Mouse (Mus musculus): ENCODE data around the gene Park7. TPM values are rescaled to one million over a fixed set of nuclear protein-coding genes. Genes with fewer than 3 reads are reported as not detected.

Park7 gene
- total and polyA plus RNA-seq, 2 experiments from 2014 or later = 197 to 439 TPM

DNA sequence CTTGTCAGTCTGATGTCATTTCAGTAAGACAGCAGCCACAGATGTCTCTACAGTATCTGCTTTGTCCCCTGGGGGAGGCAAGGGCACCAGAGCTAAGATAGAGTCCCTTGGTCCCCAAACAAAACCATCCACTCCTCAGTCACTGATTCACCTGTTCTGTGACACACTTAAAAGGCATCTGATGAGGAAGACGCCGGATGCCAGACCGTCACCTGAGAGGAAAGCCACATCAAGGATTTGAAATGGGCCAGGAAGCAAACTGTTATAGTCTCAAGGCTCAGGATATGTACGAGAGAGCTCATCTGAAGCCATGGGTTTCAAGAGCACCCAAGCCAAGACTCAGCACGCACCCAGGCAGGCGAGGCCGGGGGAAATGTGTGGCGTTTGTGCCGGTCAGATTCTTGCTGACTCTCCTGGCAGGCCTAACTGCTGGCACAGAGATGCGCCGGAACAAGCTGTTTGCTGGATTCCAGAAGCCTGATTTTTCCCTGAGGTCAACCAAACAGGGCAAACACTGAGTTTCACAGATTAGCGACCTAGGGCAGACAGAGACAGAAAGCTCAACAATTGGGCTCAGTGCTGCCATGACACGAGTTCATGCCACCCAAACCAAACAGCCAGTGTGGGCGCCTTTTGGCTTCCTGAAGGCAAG, 11.0 kb downstream of the Park7 start:
- Histone ChIP-seq H3K36me3 (ENCODE audit: insufficient read depth) (peaks cover 70% of the 10 kb centered on the region), H3K27ac (ENCODE audit: low read depth, low read length) (no peak overlapping the region), H3K27me3 (ENCODE audit: insufficient read depth, low read length) (no peaks in the 10 kb centered on the region), H3K9ac (no peak overlapping the region), H3K4me3 (ENCODE audit: low read depth, low read length) (no peak overlapping the region), H3K4me1 (ENCODE audit: insufficient read depth) (no peaks in the 10 kb centered on the region), H3K9me3 (ENCODE audit: low read length) (no peaks in the 10 kb centered on the region), H3K4me2 (ENCODE audit: low read depth) (no peak overlapping the region)
- DNase-seq = no peak
- no peak for TF ChIP-seq CTCF (IDR thresholded peaks at IDR 0.05; ENCODE audit: low read depth)
- ATAC-seq = no peak
- 94% methylated on average over 14 of the region's 14 CpGs for WGBS

DNA sequence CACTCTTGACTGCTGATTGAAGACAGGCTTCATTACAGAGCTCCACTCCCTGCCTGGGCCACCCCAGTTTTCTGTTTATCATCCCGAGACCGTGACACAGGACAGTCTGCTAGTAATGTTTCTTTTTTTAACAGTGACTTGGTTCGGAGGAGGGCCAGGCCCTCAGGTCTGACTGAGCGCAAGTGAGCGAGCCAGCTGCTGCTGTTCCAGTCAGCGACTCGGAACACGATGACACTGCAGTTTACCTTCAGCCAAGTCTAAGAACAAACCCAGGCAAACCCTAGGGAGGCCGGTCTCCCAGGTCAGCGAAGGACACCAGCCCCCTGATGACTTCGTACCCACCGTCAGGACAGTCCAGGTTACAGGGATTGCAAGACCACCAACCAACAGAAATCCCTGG, 12.2 kb downstream of the Park7 start:
- no peak for TF ChIP-seq CTCF (IDR thresholded peaks at IDR 0.05; ENCODE audit: low read depth)
- no peak overlapping the region for H3K27ac ChIP-seq (ENCODE audit: low read depth, low read length)
- 96% methylated on average over 12 of the region's 12 CpGs for WGBS
- no peak overlapping the region for H3K9ac ChIP-seq
- H3K4me2 ChIP-seq (ENCODE audit: low read depth) = no peak overlapping the region
- no peaks in the 10 kb centered on the region for H3K9me3 ChIP-seq (ENCODE audit: low read length)
- H3K4me1 ChIP-seq (ENCODE audit: insufficient read depth) = no peaks in the 10 kb centered on the region
- H3K27me3 ChIP-seq (ENCODE audit: insufficient read depth, low read length) = no peaks in the 10 kb centered on the region
- H3K36me3 ChIP-seq (ENCODE audit: insufficient read depth) = peaks cover 74% of the 10 kb centered on the region
- no peak for DNase-seq
- no peak overlapping the region for H3K4me3 ChIP-seq (ENCODE audit: low read depth, low read length)
- ATAC-seq = no peak

DNA sequence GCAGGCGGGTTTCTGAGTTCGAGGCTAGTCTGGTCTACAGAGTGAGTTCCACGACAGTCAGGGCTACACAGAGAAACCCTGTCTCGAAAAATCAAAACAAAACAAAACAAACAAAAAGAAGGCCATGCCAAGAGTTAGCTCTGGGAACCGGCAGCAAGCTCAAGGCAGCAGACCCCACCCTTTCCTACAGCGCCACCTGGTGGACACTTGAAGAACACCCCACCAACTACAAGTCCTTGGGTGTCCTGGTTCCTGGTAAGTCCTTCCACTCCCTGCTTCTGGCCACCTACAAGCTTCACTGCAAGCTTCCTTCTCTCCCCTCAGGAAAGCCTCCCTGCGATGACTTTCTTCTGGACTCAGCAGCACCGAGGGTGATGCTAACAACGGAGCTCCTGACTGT, 12.6 kb downstream of the Park7 start:
- peak; percentile 87 for TF ChIP-seq CTCF (IDR thresholded peaks at IDR 0.05; ENCODE audit: low read depth)
- no peak overlapping the region for H3K9ac ChIP-seq
- no peaks in the 10 kb centered on the region for H3K4me1 ChIP-seq (ENCODE audit: insufficient read depth)
- no peaks in the 10 kb centered on the region for H3K9me3 ChIP-seq (ENCODE audit: low read length)
- WGBS = 50% methylated on average over 9 of the region's 9 CpGs
- ATAC-seq = no peak
- no peak overlapping the region for H3K27ac ChIP-seq (ENCODE audit: low read depth, low read length)
- H3K4me3 ChIP-seq (ENCODE audit: low read depth, low read length) = no peak overlapping the region
- H3K27me3 ChIP-seq (ENCODE audit: insufficient read depth, low read length) = no peaks in the 10 kb centered on the region
- H3K4me2 ChIP-seq (ENCODE audit: low read depth) = no peak overlapping the region
- H3K36me3 ChIP-seq (ENCODE audit: insufficient read depth) = peaks cover 73% of the 10 kb centered on the region
- DNase-seq = peak; percentile 68

DNA sequence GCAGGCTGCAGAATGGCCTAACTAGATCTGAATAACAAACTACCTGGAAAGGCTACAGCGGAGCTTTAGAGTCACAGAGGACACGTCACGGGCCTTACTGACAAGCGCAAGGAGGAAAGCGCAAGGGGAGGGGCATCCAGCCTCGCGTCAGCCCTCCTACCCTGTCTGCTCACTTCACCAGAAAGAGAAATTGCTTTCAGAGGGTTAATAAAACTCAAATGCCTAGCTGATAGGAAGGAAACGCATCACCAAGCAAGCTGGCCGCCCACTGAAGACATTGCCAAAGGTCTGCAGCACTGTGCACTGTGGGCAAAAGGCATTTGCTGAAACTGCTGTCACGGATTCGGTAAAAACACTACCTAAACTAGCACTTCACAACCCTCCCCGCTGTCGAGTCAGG, 13.8 kb downstream of the Park7 start:
- Histone ChIP-seq H3K27me3 (ENCODE audit: insufficient read depth, low read length) (no peaks in the 10 kb centered on the region), H3K9me3 (ENCODE audit: low read length) (no peaks in the 10 kb centered on the region), H3K4me2 (ENCODE audit: low read depth) (no peak overlapping the region), H3K36me3 (ENCODE audit: insufficient read depth) (peaks cover 76% of the 10 kb centered on the region), H3K4me1 (ENCODE audit: insufficient read depth) (no peaks in the 10 kb centered on the region), H3K27ac (ENCODE audit: low read depth, low read length) (no peak overlapping the region), H3K9ac (no peak overlapping the region), H3K4me3 (ENCODE audit: low read depth, low read length) (no peak overlapping the region)
- 95% methylated on average over 13 of the region's 13 CpGs for WGBS
- no peak for TF ChIP-seq CTCF (IDR thresholded peaks at IDR 0.05; ENCODE audit: low read depth)
- ATAC-seq (no peak), DNase-seq (no peak)

DNA sequence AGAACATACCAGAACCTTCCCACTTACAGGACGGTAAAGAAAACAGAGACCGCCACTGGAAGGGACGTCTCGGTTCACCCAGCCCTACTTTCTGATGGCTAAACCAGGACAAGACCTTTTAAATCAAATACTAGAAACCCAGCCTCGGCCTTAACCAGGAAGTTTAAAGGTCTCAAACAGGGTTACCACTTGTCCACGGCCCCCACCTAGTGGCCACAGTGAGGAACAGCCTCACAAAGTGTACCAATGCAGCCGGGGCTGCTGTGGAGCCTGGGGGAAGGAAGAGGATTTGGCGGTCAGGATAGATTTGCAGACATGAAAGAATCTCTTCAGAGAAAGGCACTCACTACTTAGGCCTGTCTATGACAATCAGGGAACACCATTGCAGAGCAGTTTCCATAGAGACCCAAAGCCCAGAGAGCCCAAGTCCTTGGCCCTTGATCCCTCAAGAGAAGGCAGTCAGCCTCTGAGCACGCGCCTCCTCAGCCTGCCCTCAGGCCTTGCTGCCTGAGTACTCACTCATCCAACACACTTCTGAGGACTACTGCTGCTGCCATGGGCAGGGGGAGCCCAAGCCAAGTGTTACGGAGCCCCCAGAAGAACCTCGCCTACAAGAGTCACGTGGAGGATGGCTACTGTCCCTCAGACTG, 15.4 kb downstream of the Park7 start:
- Histone ChIP-seq H3K27ac (ENCODE audit: low read depth, low read length) (no peak overlapping the region), H3K4me2 (ENCODE audit: low read depth) (no peak overlapping the region), H3K4me1 (ENCODE audit: insufficient read depth) (no peaks in the 10 kb centered on the region), H3K36me3 (ENCODE audit: insufficient read depth) (peaks cover 66% of the 10 kb centered on the region), H3K9ac (no peak overlapping the region), H3K4me3 (ENCODE audit: low read depth, low read length) (no peak overlapping the region), H3K27me3 (ENCODE audit: insufficient read depth, low read length) (no peaks in the 10 kb centered on the region), H3K9me3 (ENCODE audit: low read length) (no peaks in the 10 kb centered on the region)
- DNase-seq (peak; percentile 73), ATAC-seq (peak; percentile 63)
- peak; percentile 95 for TF ChIP-seq CTCF (IDR thresholded peaks at IDR 0.05; ENCODE audit: low read depth)
- 61% methylated on average over 13 of the region's 13 CpGs for WGBS

DNA sequence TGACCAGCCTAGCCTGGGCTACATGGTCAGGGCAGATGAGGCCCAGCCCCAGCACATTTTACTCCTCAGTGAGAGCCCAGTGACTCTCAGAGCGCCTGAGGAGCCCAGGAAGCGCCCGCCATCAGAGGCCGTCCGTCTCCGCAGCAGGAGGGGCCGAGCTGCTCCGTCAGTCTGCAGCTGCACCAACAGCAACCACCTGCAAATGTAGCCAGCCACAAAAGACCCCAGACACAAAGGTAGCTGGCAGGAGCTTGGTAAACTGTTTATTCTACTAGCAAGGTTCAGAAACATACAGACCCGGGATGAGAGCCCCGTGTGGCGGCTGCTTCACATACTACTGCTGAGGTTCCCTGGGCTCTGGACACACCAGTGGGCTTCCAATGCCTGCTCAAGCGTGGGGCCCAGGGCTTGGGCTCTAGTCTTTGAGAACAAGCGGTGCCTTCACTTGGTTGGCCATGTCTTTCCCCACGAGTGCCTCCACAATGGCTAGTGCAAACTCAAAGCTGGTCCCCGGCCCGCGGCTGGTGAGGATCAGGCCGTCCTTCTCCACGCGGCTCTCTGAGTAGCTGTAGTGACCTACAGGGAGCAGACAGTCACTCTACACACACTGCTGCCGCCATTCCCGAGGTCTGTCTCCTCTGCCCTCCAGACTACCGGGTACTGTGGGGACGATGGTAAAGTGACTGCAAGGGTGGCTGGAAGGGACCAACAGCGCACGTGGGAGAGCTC, 17.2 kb downstream of the Park7 start:
- TF ChIP-seq CTCF (IDR thresholded peaks at IDR 0.05; ENCODE audit: low read depth) = no peak
- Histone ChIP-seq H3K9me3 (ENCODE audit: low read length) (no peaks in the 10 kb centered on the region), H3K4me2 (ENCODE audit: low read depth) (no peak overlapping the region), H3K27ac (ENCODE audit: low read depth, low read length) (no peak overlapping the region), H3K4me3 (ENCODE audit: low read depth, low read length) (no peak overlapping the region), H3K36me3 (ENCODE audit: insufficient read depth) (peaks cover 49% of the 10 kb centered on the region), H3K4me1 (ENCODE audit: insufficient read depth) (no peaks in the 10 kb centered on the region), H3K9ac (no peak overlapping the region), H3K27me3 (ENCODE audit: insufficient read depth, low read length) (no peaks in the 10 kb centered on the region)
- WGBS = 94% methylated on average over 26 of the region's 26 CpGs
- DNase-seq (no peak), ATAC-seq (no peak)

Measured in forebrain, postnatal 0 days (tissue).